Mouse (Mus musculus) heart, embryonic 11.5 days (tissue): ENCODE measurements around the gene Henmt1. TPM values are rescaled to one million over a fixed set of nuclear protein-coding genes. Genes with fewer than 3 reads are reported as not detected.
A peak's percentile ranks its signal among the peaks of the same experiment; 100 is the strongest.

Experiments
- ATAC-seq: fragments of 200-750 bp; cut with Nextera tagmentation; replicated peaks from 2 replicates; pipeline ENCODE4 v1.8.0; 2017; ENCODE audit warnings: moderate library complexity; ENCODE audit not compliant: insufficient number of reproducible peaks, low FRiP score, low TSS enrichment
- H3K27ac ChIP-seq: fragments of 300-500 bp; sonication (generic); 2 replicates; pipeline ENCODE4 v1.5.1; 2014; ENCODE audit warnings: mild to moderate bottlenecking, low read depth, low read length
- H3K27me3 ChIP-seq: fragments of 300-500 bp; sonication (generic); 2 replicates; pipeline ENCODE4 v1.6.1; 2014; ENCODE audit warnings: mild to moderate bottlenecking, low read length, mixed read lengths; ENCODE audit not compliant: control insufficient read depth, insufficient read depth
- H3K36me3 ChIP-seq: fragments of 300-500 bp; sonication (generic); 2 replicates; pipeline ENCODE4 v1.6.1; 2014; ENCODE audit warnings: mild to moderate bottlenecking, low read length, moderate library complexity, mixed read lengths; ENCODE audit not compliant: control insufficient read depth, insufficient read depth
- H3K4me1 ChIP-seq: fragments of 300-500 bp; sonication (generic); 2 replicates; pipeline ENCODE4 v1.6.1; 2014; ENCODE audit warnings: low read length; ENCODE audit not compliant: control insufficient read depth, insufficient read depth
- H3K4me2 ChIP-seq: fragments of 300-500 bp; sonication (generic); 2 replicates; pipeline ENCODE4 v1.6.1; 2014; ENCODE audit warnings: mild to moderate bottlenecking, moderate library complexity
- H3K4me3 ChIP-seq: fragments of 300-500 bp; sonication (generic); 2 replicates; pipeline ENCODE4 v1.5.1; 2014; ENCODE audit warnings: low read depth, low read length
- H3K9ac ChIP-seq: fragments of 300-500 bp; sonication (generic); 2 replicates; pipeline ENCODE4 v1.6.1; 2014; ENCODE audit warnings: mild to moderate bottlenecking, low read depth, low read length, moderate library complexity
- H3K9me3 ChIP-seq: fragments of 300-500 bp; sonication (generic); replicated peaks from 2 replicates; pipeline ENCODE4 v1.6.1; 2016; ENCODE audit warnings: low read length; ENCODE audit not compliant: control insufficient read depth
- WGBS: fragments of 180-500 bp; shearing (Covaris S2); extraction: QIAGEN DNeasy Blood & Tissue Kit; methylation state at CpG from one replicate; pipeline ENCODE4 v1.1.7; 2014; ENCODE audit not compliant: insufficient replicate concordance; 5-methylcytosine and 5-hydroxymethylcytosine counted together
- polyA plus RNA-seq: library from polyadenylated mRNA; unstranded; fragments of >200 nt; fragmentation: Nextera tagmentation; extraction: Ambion mirVana; gene quantifications from 2 replicates; pipeline ENCODE4 v1.2.1, GENCODE M21; 2014

Gene Henmt1
- polyA plus RNA-seq, 1 experiment from 2014 or later, result 0.16 TPM

- WGBS, result 41% methylated on average over 11 of the region's 11 CpGs
- peaks cover 4% of the 10 kb centered on the region; the same call in 1 of the 2 replicates for H3K36me3 ChIP-seq
- no peak overlapping the region for H3K27ac ChIP-seq
- no peak overlapping the region for H3K4me3 ChIP-seq
- peak overlapping the region; percentile 27 for H3K4me2 ChIP-seq
- no peak overlapping the region for H3K9ac ChIP-seq
- H3K9me3 ChIP-seq, result no peaks in the 10 kb centered on the region
- peaks cover 5% of the 10 kb centered on the region; the same call in 1 of the 2 replicates for H3K4me1 ChIP-seq
- no peaks in the 10 kb centered on the region for H3K27me3 ChIP-seq
- no peak for ATAC-seq
These were observed 57.6 kb downstream of the Henmt1 start for GRCm38 (mm10) chr3:108997284-108997683.

- WGBS, result 42% methylated on average over 4 of the region's 4 CpGs
- Histone ChIP-seq H3K36me3 (peaks cover 4% of the 10 kb centered on the region; the same call in 1 of the 2 replicates), H3K27ac (no peak overlapping the region), H3K4me1 (peaks cover 5% of the 10 kb centered on the region; the same call in 1 of the 2 replicates), H3K27me3 (no peaks in the 10 kb centered on the region), H3K9me3 (no peaks in the 10 kb centered on the region), H3K9ac (no peak overlapping the region), H3K4me3 (no peak overlapping the region), H3K4me2 (peak overlapping the region; percentile 27)
- ATAC-seq, result no peak
These were observed 58.1 kb downstream of the Henmt1 start for GRCm38 (mm10) chr3:108997762-108998161.

GRCm38 (mm10) chr3:108999173-108999572, 59.5 kb downstream of the Henmt1 start:
- WGBS, result 59% methylated on average over 1 of the region's 1 CpGs
- Histone ChIP-seq H3K9me3 (no peaks in the 10 kb centered on the region), H3K9ac (no peak overlapping the region), H3K27me3 (no peaks in the 10 kb centered on the region), H3K4me2 (no peak overlapping the region), H3K4me1 (peaks cover 5% of the 10 kb centered on the region; the same call in 1 of the 2 replicates), H3K27ac (no peak overlapping the region), H3K4me3 (no peak overlapping the region), H3K36me3 (peaks cover 4% of the 10 kb centered on the region; the same call in 1 of the 2 replicates)
- ATAC-seq, result no peak

- no peak overlapping the region for H3K9ac ChIP-seq
- no peaks in the 10 kb centered on the region for H3K9me3 ChIP-seq
- no peak overlapping the region for H3K4me2 ChIP-seq
- H3K27me3 ChIP-seq, result no peaks in the 10 kb centered on the region
- H3K4me1 ChIP-seq, result peaks cover 4% of the 10 kb centered on the region; the same call in 1 of the 2 replicates
- H3K4me3 ChIP-seq, result no peak overlapping the region
- WGBS, result 69% methylated on average over 5 of the region's 5 CpGs
- H3K27ac ChIP-seq, result no peak overlapping the region
- H3K36me3 ChIP-seq, result peaks cover under 1% of the 10 kb centered on the region; the same call in 1 of the 2 replicates
- ATAC-seq, result no peak
These were observed 66.1 kb downstream of the Henmt1 start for GRCm38 (mm10) chr3:109005777-109006176.

GRCm38 (mm10) chr3:109008180-109008579, 68.5 kb downstream of the Henmt1 start:
- Histone ChIP-seq H3K9me3 (no peaks in the 10 kb centered on the region), H3K4me1 (peaks cover 10% of the 10 kb centered on the region; the same call in 1 of the 2 replicates), H3K4me2 (no peak overlapping the region), H3K36me3 (no peaks in the 10 kb centered on the region), H3K4me3 (no peak overlapping the region), H3K27ac (no peak overlapping the region), H3K9ac (no peak overlapping the region), H3K27me3 (no peaks in the 10 kb centered on the region)
- 79% methylated on average over 5 of the region's 5 CpGs for WGBS
- ATAC-seq, result no peak

Other genes starting within 250 kb of the Henmt1 start
- 27.2 and 31.3 TPM in 2 replicates for gene Gpsm2, start 217.6 kb upstream of the Henmt1 start, polyA plus RNA-seq
- gene Aknad1, start 200.2 kb upstream of the Henmt1 start, polyA plus RNA-seq, result not detected in 2 replicates
- 27.8 and 29.2 TPM in 2 replicates for gene Stxbp3, start 99.3 kb upstream of the Henmt1 start, polyA plus RNA-seq
- not detected in 2 replicates for gene Fndc7, start 49.9 kb upstream of the Henmt1 start, polyA plus RNA-seq
- 53.8 and 56.4 TPM in 2 replicates for gene Prpf38b, start 28.1 kb upstream of the Henmt1 start, polyA plus RNA-seq
- gene Gm9857, start 572 bp downstream of the Henmt1 start, polyA plus RNA-seq, result not detected in 2 replicates
- 6.7 and 7.9 TPM in 2 replicates for gene Fam102b, start 87.7 kb downstream of the Henmt1 start, polyA plus RNA-seq
- gene Slc25a54, start 140.6 kb downstream of the Henmt1 start, polyA plus RNA-seq, result not detected in 2 replicates
- gene Slc25a24, start 183.3 kb downstream of the Henmt1 start, polyA plus RNA-seq, result 38.1 and 50.5 TPM in 2 replicates